Mouse (Mus musculus): ENCODE measurements around the gene Rrad. TPM values are rescaled to one million over a fixed set of nuclear protein-coding genes. Genes with fewer than 3 reads are reported as not detected.

The Rrad gene
- total RNA-seq, 2 experiments from 2014 or later = 88.7 to 108 TPM

GRCm38 (mm10) chr8:104613119-104613518, 18.0 kb downstream of the Rrad start:
- peak; percentile 50 to 71 for DNase-seq

- DNase-seq = peak in 1 of 2 experiments; percentile 44
Observed at GRCm38 (mm10) chr8:104611613-104612012, 19.5 kb downstream of the Rrad start.

- peak; percentile 82 to 90 for DNase-seq
Observed at GRCm38 (mm10) chr8:104610185-104610766, 20.9 kb downstream of the Rrad start.

- peak; percentile 73 to 89 for DNase-seq
Observed at GRCm38 (mm10) chr8:104609222-104609621, 21.9 kb downstream of the Rrad start.

- DNase-seq = peak; percentile 85 to 89
Observed at GRCm38 (mm10) chr8:104607944-104608343, 23.2 kb downstream of the Rrad start.

- peak; percentile 40 to 53 for DNase-seq
Observed at GRCm38 (mm10) chr8:104606329-104606728, 24.8 kb downstream of the Rrad start.

- peak in 1 of 2 experiments; percentile 29 for DNase-seq
Observed at GRCm38 (mm10) chr8:104603245-104603593, 27.9 kb downstream of the Rrad start.

GRCm38 (mm10) chr8:104602468-104603244, 28.5 kb downstream of the Rrad start:
- peak; percentile 91 to 92 for DNase-seq

- no peak for DNase-seq
Observed at GRCm38 (mm10) chr8:104601941-104602371, 29.2 kb downstream of the Rrad start.

- DNase-seq = no peak
Observed at GRCm38 (mm10) chr8:104601386-104601785, 29.7 kb downstream of the Rrad start.

- no peak for DNase-seq
Observed at GRCm38 (mm10) chr8:104598496-104598895, 32.6 kb downstream of the Rrad start.

GRCm38 (mm10) chr8:104597656-104598055, 33.5 kb downstream of the Rrad start:
- DNase-seq = no peak

GRCm38 (mm10) chr8:104595773-104596536, 35.2 kb downstream of the Rrad start:
- DNase-seq = no peak

- DNase-seq = no peak
Observed at GRCm38 (mm10) chr8:104594611-104595362, 36.3 kb downstream of the Rrad start.

GRCm38 (mm10) chr8:104593536-104594325, 37.4 kb downstream of the Rrad start:
- no peak for DNase-seq

- DNase-seq = no peak
Observed at GRCm38 (mm10) chr8:104592566-104592965, 38.6 kb downstream of the Rrad start.

GRCm38 (mm10) chr8:104591856-104592255, 39.3 kb downstream of the Rrad start:
- DNase-seq = no peak

GRCm38 (mm10) chr8:104591133-104591834, 39.8 kb downstream of the Rrad start, which contains the start of gene Pdp2:
TSS of gene Pdp2 (plus strand) at chr8:104591451.
- peak; percentile 95 to 97 for DNase-seq

GRCm38 (mm10) chr8:104590284-104590683, 40.8 kb downstream of the Rrad start:
- DNase-seq = no peak

- DNase-seq = no peak
Observed at GRCm38 (mm10) chr8:104584522-104584921, 46.6 kb downstream of the Rrad start.

All from heart, adult 18-20 months (tissue).